Mouse (Mus musculus) testis, postnatal 14 days (tissue): ENCODE results near the gene Ifitm1.
"Not testable (repeated sequence)": the region's sequence is repeated elsewhere in the genome, so short reads cannot be mapped to it uniquely, and the experiment has no call there.

Source experiments
- DNase-seq: peaks from one replicate; pipeline ENCODE4 v3.0.0; 2021; ENCODE audit warnings: low spot score

Ifitm1 gene

GRCm38 (mm10) chr7:141016707-141017697 lies 50.0 kb downstream of the Ifitm1 start:
- no peak for DNase-seq

DNA sequence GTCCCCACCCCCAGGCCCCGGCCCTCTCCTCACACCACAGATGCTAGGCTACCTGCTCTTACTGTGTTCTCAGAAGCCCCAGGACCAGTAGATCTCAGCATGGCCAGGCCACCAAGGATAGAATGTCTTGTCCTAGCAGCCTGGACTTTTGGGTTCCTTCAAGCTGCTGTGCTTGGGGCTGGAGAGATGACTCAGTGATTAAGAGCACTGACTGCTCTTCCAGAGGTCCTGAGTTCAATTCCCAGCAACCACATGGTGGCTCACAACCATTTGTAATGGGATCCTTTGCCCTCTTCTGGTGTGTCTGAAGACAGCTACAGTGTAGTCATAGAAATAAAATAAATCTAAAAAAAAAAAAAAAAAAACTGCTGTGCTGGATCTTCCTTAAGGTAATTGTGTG lies 50.8 kb downstream of the Ifitm1 start, which contains the start of gene Ifitm6:
Gene Ifitm6, minus strand, starts transcription at position 101 of the 400 bp plus-strand sequence.
- DNase-seq = not testable (repeated sequence)

GRCm38 (mm10) chr7:141019028-141019427 lies 52.0 kb downstream of the Ifitm1 start:
- DNase-seq = no peak
